Mouse (Mus musculus) lung, embryonic 15.5 days (tissue): ENCODE measurements around the gene Tm4sf5. TPM values are rescaled to one million over a fixed set of nuclear protein-coding genes. Genes with fewer than 3 reads are reported as not detected.
"Not testable (repeated sequence)": the region's sequence is repeated elsewhere in the genome, so short reads cannot be mapped to it uniquely, and the experiment has no call there.

ENCODE experiments used
- ATAC-seq: fragments of 200-750 bp; cut with Nextera tagmentation; 2 replicates; pipeline ENCODE4 v1.8.0; 2017; ENCODE audit warnings: moderate number of reproducible peaks, borderline replicate concordance; ENCODE audit not compliant: low FRiP score, low TSS enrichment; ENCODE audit errors: extremely low read depth
- H3K27ac ChIP-seq: fragments of 300-500 bp; sonication (generic); 2 replicates; pipeline ENCODE4 v1.5.1; 2015; ENCODE audit warnings: moderate library complexity, mild to moderate bottlenecking, inconsistent platforms
- H3K27me3 ChIP-seq: fragments of 300-500 bp; sonication (generic); 2 replicates; pipeline ENCODE4 v1.6.1; 2015; ENCODE audit warnings: inconsistent platforms
- H3K36me3 ChIP-seq: fragments of 300-500 bp; sonication (generic); 2 replicates; pipeline ENCODE4 v1.6.1; 2015; ENCODE audit warnings: inconsistent platforms
- H3K4me1 ChIP-seq: fragments of 300-500 bp; sonication (generic); 2 replicates; pipeline ENCODE4 v1.6.1; 2015; ENCODE audit warnings: inconsistent platforms
- H3K4me2 ChIP-seq: fragments of 300-500 bp; sonication (generic); 2 replicates; pipeline ENCODE4 v1.6.1; 2015; ENCODE audit warnings: inconsistent platforms, mild to moderate bottlenecking, moderate library complexity
- H3K4me3 ChIP-seq: fragments of 300-500 bp; sonication (generic); 2 replicates; pipeline ENCODE4 v1.5.1; 2015; ENCODE audit warnings: mild to moderate bottlenecking, inconsistent platforms
- H3K9ac ChIP-seq: fragments of 300-500 bp; sonication (generic); 2 replicates; pipeline ENCODE4 v1.6.1; 2015; ENCODE audit warnings: inconsistent platforms
- H3K9me3 ChIP-seq: fragments of 300-500 bp; sonication (generic); 2 replicates; pipeline ENCODE4 v1.6.1; 2016; ENCODE audit warnings: inconsistent platforms
- WGBS: fragments of 180-500 bp; shearing (Covaris S2); methylation state at CpG from one replicate; pipeline ENCODE4 v1.1.7; 2015; 5-methylcytosine and 5-hydroxymethylcytosine counted together
- polyA plus RNA-seq: library from polyadenylated mRNA; unstranded; fragments of >200 nt; fragmentation: Nextera tagmentation; extraction: Ambion mirVana; gene quantifications from 2 replicates; pipeline ENCODE4 v1.2.1, GENCODE M21; 2015

Tm4sf5 gene
- polyA plus RNA-seq, 1 experiment from 2014 or later, result 1.8 TPM

- no peak overlapping the region for H3K4me3 ChIP-seq
- H3K36me3 ChIP-seq, result no peaks in the 10 kb centered on the region
- no peak overlapping the region for H3K9ac ChIP-seq
- WGBS, result 86% methylated on average over 7 of the region's 7 CpGs
- H3K27ac ChIP-seq, result no peak overlapping the region
- no peak for ATAC-seq
- H3K27me3 ChIP-seq, result peaks cover 15% of the 10 kb centered on the region; the same call in 1 of the 2 replicates
- H3K9me3 ChIP-seq, result no peaks in the 10 kb centered on the region
- peaks cover 5% of the 10 kb centered on the region; the same call in 1 of the 2 replicates for H3K4me1 ChIP-seq
- no peak overlapping the region for H3K4me2 ChIP-seq
These were observed 6.8 kb downstream of the Tm4sf5 start for GRCm38 (mm10) chr11:70511825-70512224.

GRCm38 (mm10) chr11:70512709-70513342 is 7.8 kb downstream of the Tm4sf5 start:
- H3K4me2 ChIP-seq, result no peak overlapping the region
- H3K4me1 ChIP-seq, result peaks cover 5% of the 10 kb centered on the region; the same call in 1 of the 2 replicates
- no peaks in the 10 kb centered on the region for H3K36me3 ChIP-seq
- H3K9ac ChIP-seq, result no peak overlapping the region
- no peak for ATAC-seq
- peaks cover 15% of the 10 kb centered on the region; the same call in 1 of the 2 replicates for H3K27me3 ChIP-seq
- WGBS, result 64% methylated on average over 7 of the region's 7 CpGs
- no peak overlapping the region for H3K4me3 ChIP-seq
- H3K9me3 ChIP-seq, result no peaks in the 10 kb centered on the region
- no peak overlapping the region for H3K27ac ChIP-seq

- H3K4me3 ChIP-seq, result no peak overlapping the region
- H3K9ac ChIP-seq, result no peak overlapping the region
- no peak overlapping the region for H3K27ac ChIP-seq
- no peaks in the 10 kb centered on the region for H3K9me3 ChIP-seq
- H3K36me3 ChIP-seq, result no peaks in the 10 kb centered on the region
- H3K4me1 ChIP-seq, result peaks cover 5% of the 10 kb centered on the region; the same call in 1 of the 2 replicates
- H3K27me3 ChIP-seq, result peaks cover 15% of the 10 kb centered on the region; the same call in 1 of the 2 replicates
- H3K4me2 ChIP-seq, result no peak overlapping the region
- WGBS, result 50% methylated on average over 11 of the region's 11 CpGs
- ATAC-seq, result no peak
These were observed 8.5 kb downstream of the Tm4sf5 start for GRCm38 (mm10) chr11:70513520-70513919.

- Histone ChIP-seq H3K9ac (no peak within 1 kb of the TSS), H3K4me1 (peaks cover 5% of the 10 kb centered on the region; the same call in 1 of the 2 replicates), H3K27me3 (peaks cover 10% of the 10 kb centered on the region; the same call in 1 of the 2 replicates), H3K27ac (no peak within 1 kb of the TSS), H3K4me3 (no peak within 1 kb of the TSS), H3K36me3 (no peaks in the 10 kb centered on the region), H3K4me2 (no peak within 1 kb of the TSS), H3K9me3 (no peaks in the 10 kb centered on the region)
- WGBS, result 85% methylated on average over 7 of the region's 7 CpGs
- no peak for ATAC-seq
These were observed 9.2 kb downstream of the Tm4sf5 start, which contains the start of gene Vmo1 for GRCm38 (mm10) chr11:70514288-70514687. Vmo1 (minus strand) TSS chr11:70514616.

GRCm38 (mm10) chr11:70516352-70516751 is 11.3 kb downstream of the Tm4sf5 start:
- no peaks in the 10 kb centered on the region for H3K36me3 ChIP-seq
- H3K4me1 ChIP-seq, result peaks cover 9% of the 10 kb centered on the region; the same call in 1 of the 2 replicates
- H3K4me2 ChIP-seq, result no peak overlapping the region
- WGBS, result 19% methylated on average over 2 of the region's 2 CpGs
- no peak overlapping the region for H3K27ac ChIP-seq
- H3K4me3 ChIP-seq, result no peak overlapping the region
- no peaks in the 10 kb centered on the region for H3K9me3 ChIP-seq
- H3K9ac ChIP-seq, result no peak overlapping the region
- H3K27me3 ChIP-seq, result 0 out of 2 replicates have a peak, but pooled peaks cover 3% of the 10 kb centered on the region
- no peak for ATAC-seq

GRCm38 (mm10) chr11:70518436-70518835 is 13.4 kb downstream of the Tm4sf5 start:
- WGBS, result 38% methylated on average over 1 of the region's 1 CpGs
- no peaks in the 10 kb centered on the region for H3K9me3 ChIP-seq
- ATAC-seq, result no peak
- no peak overlapping the region for H3K9ac ChIP-seq
- H3K27me3 ChIP-seq, result 0 out of 2 replicates have a peak, but pooled peaks cover 3% of the 10 kb centered on the region
- peaks cover 9% of the 10 kb centered on the region; the same call in 1 of the 2 replicates for H3K4me1 ChIP-seq
- no peak overlapping the region for H3K4me3 ChIP-seq
- no peak overlapping the region for H3K4me2 ChIP-seq
- no peaks in the 10 kb centered on the region for H3K36me3 ChIP-seq
- no peak overlapping the region for H3K27ac ChIP-seq

- 0 out of 2 replicates have a peak, but pooled peaks cover 3% of the 10 kb centered on the region for H3K27me3 ChIP-seq
- H3K4me3 ChIP-seq, result peak within 1 kb of the TSS; percentile 45
- H3K9ac ChIP-seq, result peak within 1 kb of the TSS; percentile 65
- no peaks in the 10 kb centered on the region for H3K36me3 ChIP-seq
- H3K4me1 ChIP-seq, result peaks cover 9% of the 10 kb centered on the region; the same call in 1 of the 2 replicates
- peak within 1 kb of the TSS; percentile 76 for H3K4me2 ChIP-seq
- 79% methylated on average over 10 of the region's 10 CpGs for WGBS
- no peaks in the 10 kb centered on the region for H3K9me3 ChIP-seq
- H3K27ac ChIP-seq, result peak within 1 kb of the TSS; percentile 84
- no peak for ATAC-seq
These were observed 13.9 kb downstream of the Tm4sf5 start, which contains the start of gene Gltpd2 for GRCm38 (mm10) chr11:70518923-70519322. Gltpd2 (plus strand) TSS chr11:70519196.

GRCm38 (mm10) chr11:70520178-70520769 is 15.2 kb downstream of the Tm4sf5 start:
- peak overlapping the region; percentile 65 for H3K9ac ChIP-seq
- H3K4me3 ChIP-seq, result peak overlapping the region; percentile 45
- no peaks in the 10 kb centered on the region for H3K9me3 ChIP-seq
- H3K4me1 ChIP-seq, result peaks cover 13% of the 10 kb centered on the region
- peak overlapping the region; percentile 76 for H3K4me2 ChIP-seq
- H3K27ac ChIP-seq, result peak overlapping the region; percentile 84
- 0 out of 2 replicates have a peak, but pooled peaks cover 3% of the 10 kb centered on the region for H3K27me3 ChIP-seq
- H3K36me3 ChIP-seq, result no peaks in the 10 kb centered on the region
- peak; percentile 67; the same call in 1 of the 2 replicates for ATAC-seq
- 8% methylated on average over 41 of the region's 41 CpGs for WGBS

- ATAC-seq, H3K9me3 ChIP-seq, H3K4me3 ChIP-seq, H3K27ac ChIP-seq, H3K9ac ChIP-seq, H3K27me3 ChIP-seq, H3K4me2 ChIP-seq: not testable (repeated sequence)
- H3K4me1 ChIP-seq, result peaks cover 23% of the 10 kb centered on the region
- WGBS, result 83% methylated on average over 8 of the region's 8 CpGs
- H3K36me3 ChIP-seq, result peaks cover 24% of the 10 kb centered on the region
These were observed 18.4 kb downstream of the Tm4sf5 start for GRCm38 (mm10) chr11:70523306-70523989.

- peak overlapping the region; percentile 64; the same call in 1 of the 2 replicates for H3K9ac ChIP-seq
- 5% methylated on average over 8 of the region's 8 CpGs for WGBS
- no peaks in the 10 kb centered on the region for H3K9me3 ChIP-seq
- H3K4me3 ChIP-seq, result peak overlapping the region; percentile 72
- H3K27ac ChIP-seq, result no peak overlapping the region; the same call in 1 of the 2 replicates
- peaks cover 20% of the 10 kb centered on the region for H3K4me1 ChIP-seq
- H3K4me2 ChIP-seq, result peak overlapping the region; percentile 56
- ATAC-seq, result peak; percentile 13
- peaks cover 29% of the 10 kb centered on the region for H3K36me3 ChIP-seq
- 0 out of 2 replicates have a peak, but pooled peaks cover 3% of the 10 kb centered on the region for H3K27me3 ChIP-seq
These were observed 19.7 kb downstream of the Tm4sf5 start for GRCm38 (mm10) chr11:70524782-70525181.

- Histone ChIP-seq H3K27me3 (0 out of 2 replicates have a peak, but pooled peaks cover under 1% of the 10 kb centered on the region), H3K27ac (no peak within 1 kb of the TSS; the same call in 1 of the 2 replicates), H3K9ac (peak within 1 kb of the TSS; percentile 64), H3K4me2 (peak within 1 kb of the TSS; percentile 80), H3K4me1 (peaks cover 15% of the 10 kb centered on the region), H3K36me3 (peaks cover 29% of the 10 kb centered on the region), H3K9me3 (no peaks in the 10 kb centered on the region), H3K4me3 (peak within 1 kb of the TSS; percentile 72)
- peak; percentile 92 for ATAC-seq
- under 1% methylated on average over 25 of the region's 26 CpGs for WGBS
These were observed 20.2 kb downstream of the Tm4sf5 start, which contains the start of gene Psmb6 for GRCm38 (mm10) chr11:70525184-70525678. Psmb6 (plus strand) TSS chr11:70525367.
